In genomic region chr2:178058195-178058594, GRCm38 (mm10) we compare ENCODE assay signal across 8 mouse cellular contexts. TPM values are rescaled to one million over a fixed set of nuclear protein-coding genes. Genes with fewer than 3 reads are reported as not detected.
DNase-seq lines count a peak whose midpoint lies in the region; ATAC-seq and TF ChIP-seq lines count a peak whose summit lies in the region.

No protein-coding gene starts in this region.

- H3K9ac ChIP-seq in forebrain, postnatal 0 days: no peak overlapping the region
- no peak overlapping the region for H3K9ac ChIP-seq in forebrain, embryonic 13.5 days
- no peak overlapping the region for H3K9ac ChIP-seq in lung, postnatal 0 days (replicated peaks; ENCODE audit: low read depth)

- TF ChIP-seq CTCF in forebrain, postnatal 0 days (IDR thresholded peaks at IDR 0.05; ENCODE audit: low read depth): peak; percentile 67
- TF ChIP-seq CTCF in lung, postnatal 0 days (IDR thresholded peaks at IDR 0.05): peak; percentile 86

- ATAC-seq in forebrain, postnatal 0 days: no peak
- ATAC-seq in forebrain, embryonic 13.5 days: no peak; the same call in 1 of the 2 replicates
- peak; percentile 91 for ATAC-seq in common myeloid progenitor, adult 5-6 weeks (replicated peaks; ENCODE audit: low read depth, poor library complexity, severe bottlenecking)
- peak; percentile 82 for ATAC-seq in inflammation-experienced regulatory T-cells, adult 6 months
- ATAC-seq in lung, postnatal 0 days: no peak

- peak; percentile 35 for DNase-seq in forebrain, postnatal 0 days
- peak; percentile 67 for DNase-seq in urinary bladder, postnatal 14 days (ENCODE audit: low spot score)
- DNase-seq in urinary bladder, postnatal 10 days (ENCODE audit: low spot score): no peak
- peak; percentile 15 for DNase-seq in lung, postnatal 0 days (ENCODE audit: low spot score)
- DNase-seq in splenic B cell, adult 2 months (ENCODE audit: low read depth, low spot score): peak; percentile 77

- H3K27ac ChIP-seq in forebrain, postnatal 0 days (ENCODE audit: low read depth, low read length): no peak overlapping the region
- H3K27ac ChIP-seq in forebrain, embryonic 13.5 days: no peak overlapping the region
- no peak overlapping the region for H3K27ac ChIP-seq in lung, postnatal 0 days (ENCODE audit: low read length)

- H3K4me3 ChIP-seq in forebrain, postnatal 0 days (ENCODE audit: low read depth, low read length): no peak overlapping the region
- H3K4me3 ChIP-seq in forebrain, embryonic 13.5 days: no peak overlapping the region
- H3K4me3 ChIP-seq in lung, postnatal 0 days (ENCODE audit: low read depth, low read length): no peak overlapping the region

- no peak for TF ChIP-seq EP300 in lung, postnatal 0 days (IDR thresholded peaks at IDR 0.05)

- 4% methylated on average over 1 of the region's 1 CpGs for WGBS in forebrain, postnatal 0 days
- 4% methylated on average over 1 of the region's 1 CpGs for WGBS in forebrain, embryonic 13.5 days
- 0% methylated on average over 1 of the region's 1 CpGs for WGBS in lung, postnatal 0 days

- peaks cover 6% of the 10 kb centered on the region; the same call in 1 of the 2 replicates for H3K36me3 ChIP-seq in forebrain, postnatal 0 days (ENCODE audit: insufficient read depth)
- peaks cover 9% of the 10 kb centered on the region for H3K36me3 ChIP-seq in forebrain, embryonic 13.5 days (ENCODE audit: poor library complexity, severe bottlenecking)
- H3K36me3 ChIP-seq in lung, postnatal 0 days (ENCODE audit: insufficient read depth, low read length): no peaks in the 10 kb centered on the region
- no peaks in the 10 kb centered on the region for H3K36me3 ChIP-seq in splenic B cell, adult 2 months (ENCODE audit: control insufficient read depth, insufficient read depth, low read length, poor library complexity, severe bottlenecking)

- no peaks in the 10 kb centered on the region for H3K9me3 ChIP-seq in forebrain, postnatal 0 days (ENCODE audit: low read length)
- H3K9me3 ChIP-seq in forebrain, embryonic 13.5 days (replicated peaks): no peaks in the 10 kb centered on the region
- H3K9me3 ChIP-seq in lung, postnatal 0 days (ENCODE audit: low read length): no peaks in the 10 kb centered on the region

- H3K27me3 ChIP-seq in forebrain, postnatal 0 days (ENCODE audit: insufficient read depth, low read length): no peaks in the 10 kb centered on the region
- H3K27me3 ChIP-seq in forebrain, embryonic 13.5 days: no peaks in the 10 kb centered on the region
- H3K27me3 ChIP-seq in lung, postnatal 0 days (replicated peaks; ENCODE audit: insufficient read depth, low read length): no peaks in the 10 kb centered on the region
- H3K27me3 ChIP-seq in splenic B cell, adult 2 months (ENCODE audit: control insufficient read depth, insufficient read depth, low read length, poor library complexity, severe bottlenecking): no peaks in the 10 kb centered on the region

- no peaks in the 10 kb centered on the region for H3K4me1 ChIP-seq in forebrain, postnatal 0 days (ENCODE audit: insufficient read depth)
- H3K4me1 ChIP-seq in forebrain, embryonic 13.5 days: no peaks in the 10 kb centered on the region
- no peaks in the 10 kb centered on the region for H3K4me1 ChIP-seq in lung, postnatal 0 days (ENCODE audit: insufficient read depth, low read depth, low read length)

- no peak overlapping the region for H3K4me2 ChIP-seq in forebrain, postnatal 0 days (ENCODE audit: low read depth)
- H3K4me2 ChIP-seq in forebrain, embryonic 13.5 days: no peak overlapping the region
- no peak overlapping the region for H3K4me2 ChIP-seq in lung, postnatal 0 days (replicated peaks; ENCODE audit: low read depth, low read length)

RNA-seq across cellular contexts. Expression of gene Zfp931, which starts 20.1 kb away (rescaled TPM):
- 12.6 and 16.0 TPM in 2 replicates for total RNA-seq in forebrain, postnatal 0 days (2014; rRNA removed)
- 10.9 and 13.1 TPM in 2 replicates for polyA plus RNA-seq in forebrain, postnatal 0 days (2015; fragmentation: Nextera tagmentation; extraction: Ambion mirVana)
- 15.5 and 16.8 TPM in 2 replicates for polyA plus RNA-seq in forebrain, embryonic 13.5 days (2015; fragmentation: Nextera tagmentation; extraction: Ambion mirVana)
- total RNA-seq in common myeloid progenitor, adult 5-6 weeks (2017): 17.7 and 32.0 TPM in 2 replicates
- 10 to 100 TPM in 1 of 3 experiments, 1 to 10 TPM in 2; 6.3 to 10.2 (median 8.3) TPM for polyA plus RNA-seq in inflammation-experienced regulatory T-cells, adult 6 months (2017; shearing (Covaris generic))
- 10.6 and 13.8 TPM in 2 replicates for polyA plus RNA-seq in lung, postnatal 0 days (2015; fragmentation: Nextera tagmentation; extraction: Ambion mirVana)

RNA-seq across cellular contexts. Expression of gene Zfp971, which starts 35.1 kb away (rescaled TPM):
- total RNA-seq in forebrain, postnatal 0 days (2014; rRNA removed): 10.0 and 12.8 TPM in 2 replicates
- polyA plus RNA-seq in forebrain, postnatal 0 days (2015; fragmentation: Nextera tagmentation; extraction: Ambion mirVana): 9.4 and 10.8 TPM in 2 replicates
- 10.1 and 11.3 TPM in 2 replicates for polyA plus RNA-seq in forebrain, embryonic 13.5 days (2015; fragmentation: Nextera tagmentation; extraction: Ambion mirVana)
- total RNA-seq in common myeloid progenitor, adult 5-6 weeks (2017): 18.2 and 21.1 TPM in 2 replicates
- polyA plus RNA-seq in inflammation-experienced regulatory T-cells, adult 6 months (2017; shearing (Covaris generic)): 10 to 100 TPM; 11.0 to 13.6 (median 11.0) TPM
- polyA plus RNA-seq in lung, postnatal 0 days (2015; fragmentation: Nextera tagmentation; extraction: Ambion mirVana): 8.2 and 9.5 TPM in 2 replicates

Comparison
In these comparisons a context has a peak if more than half of its experiments do, and no peak if none do; other contexts are left out.
1. ATAC-seq: peak in common myeloid progenitor, adult 5-6 weeks (single experiment) and inflammation-experienced regulatory T-cells, adult 6 months (single experiment); none in forebrain, postnatal 0 days (single experiment), forebrain, embryonic 13.5 days (single experiment) and lung, postnatal 0 days (single experiment).